Mouse (Mus musculus): ENCODE data around the gene Hs1bp3. TPM values are rescaled to one million over a fixed set of nuclear protein-coding genes. Genes with fewer than 3 reads are reported as not detected.

Hs1bp3 gene
- polyA plus RNA-seq, 1 experiment = 3.2 TPM

DNA sequence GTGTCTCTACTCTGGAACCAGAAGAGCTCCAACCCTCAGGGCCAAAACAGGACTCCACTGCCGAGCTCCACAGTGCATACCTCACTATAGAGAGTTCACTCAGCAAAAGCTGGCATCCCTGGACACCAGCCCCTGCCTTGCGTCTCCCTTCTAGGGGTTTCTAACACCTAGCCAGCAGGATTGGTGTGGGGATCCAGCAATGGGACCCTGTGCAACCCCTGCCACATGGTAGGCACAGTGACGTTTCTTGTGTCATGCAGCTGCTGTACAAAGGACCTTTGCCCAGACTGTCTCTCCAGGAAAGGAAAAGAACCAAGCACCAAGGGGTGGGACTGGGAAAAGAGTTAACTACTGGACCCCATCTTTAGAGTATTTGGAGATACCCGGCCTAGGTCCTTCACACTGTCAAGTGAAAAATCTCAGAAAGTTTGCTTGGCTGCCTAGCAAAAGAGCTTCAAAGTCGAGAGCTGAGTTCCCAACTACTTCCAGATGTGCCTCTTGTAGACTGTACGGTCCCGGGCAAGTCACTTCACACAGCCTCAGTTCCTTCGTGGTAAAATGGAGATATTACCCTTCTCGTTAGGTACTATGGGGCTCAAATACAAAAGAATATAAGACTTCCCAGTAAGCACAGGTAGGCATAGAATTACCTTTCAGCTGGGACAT, 64.9 kb downstream of the Hs1bp3 start:
- TF ChIP-seq CTCF (IDR thresholded peaks at IDR 0.05; ENCODE audit: control insufficient read depth, insufficient read depth, low read length) (no peak), POLR2A (IDR thresholded peaks at IDR 0.05; ENCODE audit: borderline replicate concordance, control insufficient read depth, low read depth, low read length) (no peak)
- 76% methylated on average over 9 of the region's 9 CpGs for WGBS
- no peaks in the 10 kb centered on the region for H3K4me1 ChIP-seq (ENCODE audit: control insufficient read depth, insufficient read depth, low read length)

DNA sequence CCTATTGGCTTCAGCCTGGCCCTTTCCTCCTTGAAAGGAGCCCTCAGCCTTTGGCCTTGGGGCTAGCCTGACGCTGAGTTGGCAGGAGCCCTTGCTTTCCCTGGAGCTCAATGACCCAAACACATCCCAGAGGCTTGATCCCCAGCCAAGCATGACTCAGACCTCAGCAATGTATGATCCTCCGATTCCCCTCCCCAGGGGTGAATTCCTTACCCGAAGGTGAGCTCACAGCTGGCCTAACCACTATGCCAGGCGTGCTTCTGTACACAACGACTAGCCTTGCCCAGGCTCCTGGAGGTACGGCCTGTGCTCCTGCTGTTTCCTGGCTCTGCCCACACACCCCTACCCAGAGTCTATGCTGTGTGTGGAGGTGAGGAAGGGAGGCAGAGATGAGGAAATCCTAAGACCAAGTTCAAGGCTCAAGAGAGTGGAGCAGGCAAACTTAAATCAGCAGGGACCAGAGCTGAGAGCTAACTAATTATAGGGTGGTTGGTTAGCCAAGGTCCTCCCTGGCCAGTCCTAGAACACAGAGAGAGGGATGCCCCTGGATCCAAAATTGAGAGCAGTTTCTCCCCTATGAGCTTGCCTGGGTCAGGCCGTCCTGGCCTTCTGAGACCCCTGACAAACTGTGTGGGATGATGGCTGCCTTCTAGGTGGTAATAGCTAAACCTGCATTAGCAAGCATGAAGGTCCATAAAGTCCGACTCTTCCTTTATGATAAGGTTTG, 66.7 kb downstream of the Hs1bp3 start:
- TF ChIP-seq CTCF (IDR thresholded peaks at IDR 0.05; ENCODE audit: control insufficient read depth, insufficient read depth, low read length) = no peak
- TF ChIP-seq POLR2A (IDR thresholded peaks at IDR 0.05; ENCODE audit: borderline replicate concordance, control insufficient read depth, low read depth, low read length) = no peak
- Histone ChIP-seq H3K4me1 (ENCODE audit: control insufficient read depth, insufficient read depth, low read length) (no peaks in the 10 kb centered on the region), H3K4me3 (replicated peaks; ENCODE audit: control insufficient read depth, low read depth, low read length) (no peak overlapping the region), H3K27ac (ENCODE audit: control insufficient read depth, insufficient read depth, low read depth, low read length, poor library complexity) (no peak overlapping the region)
- 48% methylated on average over 8 of the region's 8 CpGs for WGBS

More for the DNA sequence above, 64.9 kb downstream of the Hs1bp3 start:
- Histone ChIP-seq H3K27ac (ENCODE audit: control insufficient read depth, insufficient read depth, low read depth, low read length, poor library complexity) (no peak overlapping the region), H3K4me3 (replicated peaks; ENCODE audit: control insufficient read depth, low read depth, low read length) (no peak overlapping the region)

- H3K4me3 ChIP-seq (replicated peaks; ENCODE audit: control insufficient read depth, low read depth, low read length) = no peak overlapping the region
- H3K4me1 ChIP-seq (ENCODE audit: control insufficient read depth, insufficient read depth, low read length) = no peaks in the 10 kb centered on the region
- no peak overlapping the region for H3K27ac ChIP-seq (ENCODE audit: control insufficient read depth, insufficient read depth, low read depth, low read length, poor library complexity)
- TF ChIP-seq POLR2A (IDR thresholded peaks at IDR 0.05; ENCODE audit: borderline replicate concordance, control insufficient read depth, low read depth, low read length) (no peak), CTCF (IDR thresholded peaks at IDR 0.05; ENCODE audit: control insufficient read depth, insufficient read depth, low read length) (no peak)
- 89% methylated on average over 9 of the region's 9 CpGs for WGBS
Observed at GRCm38 (mm10) chr12:8380944-8381343, 67.7 kb downstream of the Hs1bp3 start.

DNA sequence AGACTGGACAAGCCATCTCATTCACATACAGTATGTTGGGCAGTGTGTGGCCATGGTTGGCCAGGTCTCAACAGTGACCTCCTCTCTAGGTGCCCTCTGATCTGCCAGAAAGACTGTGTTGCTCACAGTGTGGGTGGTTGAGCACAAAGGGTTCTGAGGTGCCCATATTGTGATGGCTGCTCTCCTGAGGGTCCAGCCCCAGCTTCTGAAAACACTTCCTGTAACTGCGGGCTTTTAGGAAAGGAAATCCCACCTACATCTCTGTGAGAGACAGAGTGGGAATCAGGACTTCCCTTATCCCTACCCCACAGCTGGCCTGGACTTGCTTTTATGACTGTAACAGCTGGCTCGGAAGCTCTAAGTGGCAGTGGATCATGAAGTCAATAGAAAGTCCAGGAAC, 68.7 kb downstream of the Hs1bp3 start:
- TF ChIP-seq POLR2A (IDR thresholded peaks at IDR 0.05; ENCODE audit: borderline replicate concordance, control insufficient read depth, low read depth, low read length) (no peak), CTCF (IDR thresholded peaks at IDR 0.05; ENCODE audit: control insufficient read depth, insufficient read depth, low read length) (no peak)
- Histone ChIP-seq H3K4me3 (replicated peaks; ENCODE audit: control insufficient read depth, low read depth, low read length) (no peak overlapping the region), H3K27ac (ENCODE audit: control insufficient read depth, insufficient read depth, low read depth, low read length, poor library complexity) (no peak overlapping the region), H3K4me1 (ENCODE audit: control insufficient read depth, insufficient read depth, low read length) (no peaks in the 10 kb centered on the region)
- WGBS = 65% methylated on average over 2 of the region's 2 CpGs

DNA sequence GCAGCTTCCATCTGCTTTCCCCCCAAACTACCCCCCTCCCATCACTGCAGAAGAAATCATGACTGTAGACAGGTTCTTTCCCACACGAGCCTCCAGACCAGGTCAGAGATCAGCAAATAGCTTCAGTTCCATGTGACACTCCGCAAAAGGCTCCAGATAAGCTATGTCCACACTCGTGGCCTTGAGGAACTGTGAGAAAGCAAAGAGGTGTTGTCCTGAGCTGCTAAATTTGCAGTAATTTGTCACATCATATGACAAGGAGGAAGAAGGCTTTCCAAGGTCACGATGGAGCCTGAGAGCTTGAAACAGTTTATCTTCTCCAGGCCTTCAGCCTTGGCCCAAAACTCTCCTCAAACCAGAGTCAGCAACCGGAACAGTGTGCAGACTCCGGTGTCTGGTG, 70.6 kb downstream of the Hs1bp3 start:
- no peak overlapping the region for H3K4me3 ChIP-seq (replicated peaks; ENCODE audit: control insufficient read depth, low read depth, low read length)
- no peaks in the 10 kb centered on the region for H3K4me1 ChIP-seq (ENCODE audit: control insufficient read depth, insufficient read depth, low read length)
- no peak for TF ChIP-seq POLR2A (IDR thresholded peaks at IDR 0.05; ENCODE audit: borderline replicate concordance, control insufficient read depth, low read depth, low read length)
- TF ChIP-seq CTCF (IDR thresholded peaks at IDR 0.05; ENCODE audit: control insufficient read depth, insufficient read depth, low read length) = no peak
- no peak overlapping the region for H3K27ac ChIP-seq (ENCODE audit: control insufficient read depth, insufficient read depth, low read depth, low read length, poor library complexity)
- 60% methylated on average over 6 of the region's 6 CpGs for WGBS

DNA sequence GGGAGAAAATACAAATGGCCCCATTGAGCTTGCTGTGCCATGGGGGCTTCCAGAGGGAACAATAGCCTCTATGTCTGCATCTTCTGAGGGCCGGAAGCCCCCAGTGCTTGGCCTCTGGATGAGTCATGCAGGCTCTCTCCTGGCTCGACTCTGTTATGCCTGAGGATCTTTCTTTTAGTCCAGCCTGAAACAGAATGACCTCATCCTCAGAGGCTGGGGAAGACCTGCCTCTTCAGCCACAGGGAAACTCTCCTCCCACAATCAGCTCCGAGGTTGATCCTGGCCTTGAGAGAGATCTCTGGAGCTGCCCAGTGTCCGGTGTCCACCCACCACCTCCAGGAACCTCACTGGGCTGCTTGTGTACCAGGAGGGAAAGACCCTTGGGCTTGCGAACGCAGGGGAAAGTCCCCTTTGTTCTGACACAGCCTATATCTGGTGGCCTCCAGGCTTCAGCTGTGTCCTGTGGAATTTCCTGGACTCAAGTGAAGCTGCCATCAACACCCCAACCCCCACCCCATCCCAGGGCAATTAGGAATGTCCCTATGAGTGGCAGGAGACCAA, 73.3 kb downstream of the Hs1bp3 start:
- no peak overlapping the region for H3K4me3 ChIP-seq (replicated peaks; ENCODE audit: control insufficient read depth, low read depth, low read length)
- TF ChIP-seq CTCF (IDR thresholded peaks at IDR 0.05; ENCODE audit: control insufficient read depth, insufficient read depth, low read length) (no peak), POLR2A (IDR thresholded peaks at IDR 0.05; ENCODE audit: borderline replicate concordance, control insufficient read depth, low read depth, low read length) (no peak)
- 60% methylated on average over 6 of the region's 6 CpGs for WGBS
- no peak overlapping the region for H3K27ac ChIP-seq (ENCODE audit: control insufficient read depth, insufficient read depth, low read depth, low read length, poor library complexity)
- H3K4me1 ChIP-seq (ENCODE audit: control insufficient read depth, insufficient read depth, low read length) = no peaks in the 10 kb centered on the region; the same call in 1 of the 2 replicates

GRCm38 (mm10) chr12:8387281-8387680, 74.0 kb downstream of the Hs1bp3 start:
- Histone ChIP-seq H3K4me3 (replicated peaks; ENCODE audit: control insufficient read depth, low read depth, low read length) (no peak overlapping the region), H3K27ac (ENCODE audit: control insufficient read depth, insufficient read depth, low read depth, low read length, poor library complexity) (no peak overlapping the region), H3K4me1 (ENCODE audit: control insufficient read depth, insufficient read depth, low read length) (no peaks in the 10 kb centered on the region; the same call in 1 of the 2 replicates)
- 66% methylated on average over 1 of the region's 1 CpGs for WGBS
- TF ChIP-seq POLR2A (IDR thresholded peaks at IDR 0.05; ENCODE audit: borderline replicate concordance, control insufficient read depth, low read depth, low read length) = no peak
- no peak for TF ChIP-seq CTCF (IDR thresholded peaks at IDR 0.05; ENCODE audit: control insufficient read depth, insufficient read depth, low read length)
